Mouse (Mus musculus) kidney, postnatal 25 days (tissue): ENCODE results near the gene Calml4.
"Not testable (repeated sequence)": the region's sequence is repeated elsewhere in the genome, so short reads cannot be mapped to it uniquely, and the experiment has no call there.

Source experiments
- DNase-seq, 2 experiments: peaks; one replicate each; pipeline ENCODE4 v3.0.0; 2021; ENCODE audit warnings: mixed read lengths in 2 of 2

Gene Calml4

DNA sequence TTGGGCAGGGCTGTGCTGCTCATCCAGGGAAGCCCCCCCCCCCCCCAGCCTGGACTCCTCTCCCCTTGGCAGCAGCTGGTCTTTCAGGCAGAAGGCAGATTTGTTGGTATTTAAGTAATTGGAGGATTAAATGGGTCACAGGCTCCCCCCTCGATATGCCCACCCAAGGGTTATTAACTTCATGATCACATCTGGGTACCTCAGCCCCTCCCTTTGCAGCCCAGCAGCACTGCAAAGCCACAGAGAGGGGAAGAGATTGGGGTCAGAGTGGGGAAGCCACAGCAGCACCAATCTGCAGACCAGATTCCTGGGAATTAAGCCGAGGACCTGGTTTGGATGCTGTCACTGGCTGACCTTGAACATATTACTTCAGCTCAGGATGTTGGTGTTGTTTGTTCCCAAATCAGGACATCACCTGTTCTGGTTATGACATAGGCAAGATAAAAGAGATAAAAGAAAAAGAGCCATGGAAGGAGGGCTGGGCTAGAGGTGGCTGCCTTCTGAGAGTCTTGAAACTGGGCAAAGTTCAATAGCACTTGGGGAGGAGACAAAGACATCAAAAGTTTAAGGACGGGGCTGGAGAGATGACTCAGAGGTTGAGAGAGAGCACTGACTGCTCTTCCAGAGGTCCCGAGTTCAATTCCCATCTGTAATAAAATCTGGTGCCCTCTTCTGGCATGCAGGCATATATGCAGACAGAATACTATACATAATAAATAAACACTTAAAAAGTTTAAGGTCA lies 22.0 kb upstream of the Calml4 start:
- no peak for DNase-seq

GRCm38 (mm10) chr9:62837611-62838010 lies 20.3 kb upstream of the Calml4 start:
- no peak for DNase-seq

GRCm38 (mm10) chr9:62838146-62838505 lies 19.8 kb upstream of the Calml4 start:
- DNase-seq = no peak

- DNase-seq = peak; percentile 78 to 92
Measured at GRCm38 (mm10) chr9:62838506-62839171, 19.2 kb upstream of the Calml4 start, which contains the start of gene Cln6. Gene Cln6 (plus strand): TSS chr9:62838785.

DNA sequence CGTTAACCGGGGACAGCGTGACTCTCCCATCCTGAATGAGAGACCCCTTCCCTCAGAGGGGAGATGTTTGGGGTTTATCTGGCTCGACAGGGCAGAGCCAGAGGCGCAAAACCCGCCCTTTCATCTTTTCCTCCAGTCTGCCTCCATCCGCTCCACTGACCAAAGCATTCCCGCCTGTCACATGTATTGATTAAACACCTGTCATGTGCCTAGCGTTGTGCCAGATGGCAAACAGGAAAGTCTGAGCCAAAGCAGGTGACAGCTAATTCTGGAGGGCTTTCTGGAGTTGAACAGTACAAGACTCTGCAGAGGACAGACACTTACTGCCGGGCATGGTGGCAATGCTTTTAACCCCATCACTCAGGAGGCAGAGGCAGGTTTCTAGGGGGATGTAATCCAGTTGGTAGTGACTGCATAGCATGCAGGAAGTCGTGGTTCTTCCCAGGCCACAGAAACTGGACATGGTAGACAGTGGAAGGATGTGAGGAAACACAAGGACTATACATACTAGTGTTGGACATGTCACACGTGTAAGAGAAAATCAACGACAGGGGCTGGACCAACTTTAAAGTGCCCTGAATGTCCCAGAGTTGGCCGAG lies 18.6 kb upstream of the Calml4 start:
- DNase-seq = peak; percentile 42 to 57

GRCm38 (mm10) chr9:62843356-62844024 lies 14.4 kb upstream of the Calml4 start:
- no peak for DNase-seq

GRCm38 (mm10) chr9:62844461-62844860 lies 13.4 kb upstream of the Calml4 start:
- peak; percentile 60 to 83 for DNase-seq

- peak; percentile 87 to 95 for DNase-seq
Measured at GRCm38 (mm10) chr9:62847694-62848093, 10.2 kb upstream of the Calml4 start.

- DNase-seq = no peak
Measured at GRCm38 (mm10) chr9:62848641-62849040, 9.2 kb upstream of the Calml4 start.

GRCm38 (mm10) chr9:62851571-62851970 lies 6.3 kb upstream of the Calml4 start:
- DNase-seq = no peak

DNA sequence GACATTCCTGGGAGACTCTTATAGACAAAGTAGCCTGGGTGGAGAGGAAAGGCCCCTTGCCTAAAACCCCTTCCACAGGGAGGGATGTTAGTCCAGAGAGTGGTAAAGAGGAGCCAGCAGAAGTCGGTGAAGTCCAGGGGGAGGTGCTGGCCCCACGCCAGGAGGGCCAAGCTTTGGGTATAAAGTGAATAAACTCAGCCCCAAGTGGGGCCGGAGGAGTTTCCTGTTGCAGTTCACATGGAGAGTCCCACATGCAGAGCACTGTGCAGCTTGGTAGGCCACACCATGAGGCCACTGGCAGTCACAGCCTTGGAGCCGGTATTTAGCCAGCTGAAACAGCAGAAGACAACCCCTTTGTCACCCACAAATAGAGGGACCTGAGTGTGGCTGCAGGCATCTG lies 3.4 kb upstream of the Calml4 start:
- DNase-seq = peak; percentile 51 to 65

GRCm38 (mm10) chr9:62857216-62857615 lies 664 bp upstream of the Calml4 start:
- peak; percentile 74 to 87 for DNase-seq

DNA sequence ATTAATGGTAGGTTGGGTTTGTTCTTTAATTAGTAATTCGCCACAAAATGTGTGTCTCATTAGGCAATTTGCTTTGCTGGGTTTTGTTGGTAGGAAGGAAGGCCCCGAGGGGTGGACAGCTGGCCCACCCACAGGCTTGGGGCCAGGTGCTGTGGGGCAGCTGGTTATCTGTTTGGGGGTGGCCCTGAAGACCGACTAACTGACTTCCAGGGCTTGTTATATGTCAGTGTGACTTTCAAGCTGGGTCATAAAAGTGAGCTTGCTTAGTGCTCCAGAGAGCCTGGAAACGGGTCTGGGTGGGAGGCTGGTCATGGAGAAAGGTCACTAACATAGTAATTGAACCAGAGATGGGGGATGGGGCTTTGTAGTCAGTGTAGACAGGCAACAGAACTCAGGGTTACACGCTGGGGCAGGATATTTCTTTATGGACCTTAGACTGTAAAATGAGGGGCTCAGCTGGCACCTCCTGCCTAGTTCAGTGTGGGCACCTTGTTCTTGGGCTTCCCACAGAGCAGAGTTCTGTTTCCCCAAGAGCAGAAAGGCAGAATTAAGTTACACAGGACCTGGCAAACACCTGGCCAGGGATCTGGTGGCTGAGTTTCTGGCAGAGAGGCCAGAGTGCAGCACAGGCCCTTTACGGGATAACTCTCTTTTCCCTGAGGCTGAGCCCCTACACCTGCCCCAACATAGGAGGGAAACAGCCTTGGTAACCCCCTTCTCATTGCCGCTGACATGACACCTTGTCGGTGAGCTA lies 563 bp downstream of the Calml4 start:
- DNase-seq = peak; percentile 29 to 40

DNA sequence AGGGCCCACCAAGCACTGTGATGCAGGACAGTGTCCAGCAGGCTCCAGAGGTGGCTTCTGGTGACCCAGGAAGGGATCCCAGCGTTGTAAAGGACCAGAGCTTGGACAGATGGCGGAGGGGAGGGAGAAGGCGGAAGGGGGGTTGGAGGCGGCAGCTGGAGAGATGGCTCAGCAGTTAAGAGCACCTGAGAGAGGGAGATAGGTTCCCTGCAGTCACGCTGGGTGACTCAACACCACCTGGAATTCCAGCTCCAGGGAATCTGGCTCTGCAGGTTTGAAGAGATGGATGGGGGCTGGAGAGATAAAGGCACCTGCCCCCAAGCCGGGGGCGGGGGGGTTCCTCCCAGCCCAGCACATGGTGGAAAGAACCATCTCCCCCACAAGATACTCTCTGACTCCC lies 2.2 kb downstream of the Calml4 start:
- not testable (repeated sequence) for DNase-seq

GRCm38 (mm10) chr9:62860866-62861265 lies 3.0 kb downstream of the Calml4 start:
- no peak for DNase-seq

GRCm38 (mm10) chr9:62869236-62869635 lies 11.4 kb downstream of the Calml4 start:
- not testable (repeated sequence) for DNase-seq

- DNase-seq = no peak
Measured at GRCm38 (mm10) chr9:62870728-62871127, 12.8 kb downstream of the Calml4 start.

DNA sequence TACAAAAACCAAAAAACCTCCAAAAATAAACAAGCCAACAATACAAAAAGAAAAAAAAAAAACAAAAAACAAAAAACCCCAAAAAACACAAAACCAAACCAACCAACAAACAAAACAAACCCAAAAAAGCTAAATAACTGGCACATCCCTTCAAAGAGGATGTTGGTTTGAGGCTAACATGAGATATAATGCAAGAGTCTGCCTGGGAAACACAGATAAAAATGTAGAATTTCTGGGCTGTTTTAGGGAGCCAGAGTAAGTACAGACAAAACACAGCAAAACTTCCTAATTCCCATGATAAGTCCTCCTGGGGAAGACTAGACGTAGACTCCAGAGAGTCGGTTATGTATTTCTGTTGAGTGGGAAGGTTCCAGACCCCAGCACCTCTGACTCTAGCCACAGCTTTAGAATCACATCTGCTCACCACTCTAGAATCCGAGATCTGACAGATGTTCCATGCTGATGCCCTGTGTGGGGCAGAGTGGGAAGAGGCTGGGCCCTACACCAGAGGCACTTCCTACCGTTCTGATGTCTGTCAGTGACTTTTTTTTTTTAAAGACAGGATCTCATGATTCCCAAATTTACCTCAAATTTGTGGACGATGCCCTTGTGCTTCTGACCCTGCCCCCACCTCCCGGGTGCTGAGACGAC lies 19.2 kb downstream of the Calml4 start:
- DNase-seq = no peak

DNA sequence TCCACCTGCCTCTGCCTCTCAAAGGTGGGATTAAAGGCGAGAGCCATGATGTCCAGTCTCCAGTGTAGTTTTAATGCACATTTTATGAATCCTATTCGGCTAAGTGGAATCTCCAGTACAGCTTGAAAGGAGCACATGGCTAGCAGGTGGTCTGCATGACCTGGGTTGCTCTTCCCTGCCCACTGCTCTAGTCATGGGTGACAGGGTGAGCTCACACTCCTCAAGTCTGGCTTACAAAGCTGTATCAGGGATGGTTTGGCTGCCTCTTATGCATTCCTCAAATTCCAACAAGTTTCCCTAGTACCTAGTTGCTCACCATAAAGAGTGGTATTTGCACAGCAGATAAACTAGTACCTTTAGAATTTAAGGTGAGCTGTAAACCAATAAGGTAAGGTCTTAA lies 19.9 kb downstream of the Calml4 start:
- DNase-seq = no peak

GRCm38 (mm10) chr9:62881871-62882270 lies 24.0 kb downstream of the Calml4 start:
- no peak for DNase-seq

- peak; percentile 65 to 79 for DNase-seq
Measured at GRCm38 (mm10) chr9:62894486-62894885, 36.6 kb downstream of the Calml4 start.

DNA sequence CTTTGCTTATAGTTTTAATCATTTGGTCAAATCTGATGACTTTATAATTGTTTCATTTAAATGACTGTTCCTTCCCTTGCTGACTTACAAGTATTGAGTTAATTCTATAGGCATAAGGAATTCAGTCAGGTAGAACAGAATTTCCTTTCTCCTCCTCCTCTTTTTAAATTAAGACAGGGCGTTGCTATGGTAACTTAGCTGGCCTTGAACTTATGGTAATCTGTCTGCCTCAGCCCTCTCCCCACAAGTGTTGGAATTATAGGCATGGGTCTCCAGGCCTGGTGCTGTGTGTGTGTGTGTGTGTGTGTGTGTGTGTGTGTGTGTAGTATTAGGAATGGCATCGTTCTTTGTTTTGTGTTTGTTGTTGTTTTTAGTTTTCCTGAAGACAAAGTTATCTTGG lies 43.9 kb downstream of the Calml4 start:
- DNase-seq = no peak
